Mouse (Mus musculus) layer of hippocampus, postnatal 10 days (tissue): ENCODE data around the gene Pgrmc2. TPM values are rescaled to one million over a fixed set of nuclear protein-coding genes. Genes with fewer than 3 reads are reported as not detected.

Experiments used
- total RNA-seq, 2 experiments: library from RNA; stranded (reverse); gene quantifications; 2 replicates each; pipeline ENCODE4 v1.2.3; 2021

The Pgrmc2 gene
- total RNA-seq, 2 experiments from 2014 or later: 47.7 to 52.7 TPM

Other genes starting within 250 kb of the Pgrmc2 start
- gene Mfsd8, start 236.2 kb downstream of the Pgrmc2 start, total RNA-seq: 10 to 100 TPM; 18.8 to 20.7 TPM
- 10 to 100 TPM; 10.0 to 14.5 TPM for gene Abhd18, start 236.1 kb downstream of the Pgrmc2 start, total RNA-seq
- gene 1700034I23Rik, start 180.5 kb downstream of the Pgrmc2 start, total RNA-seq: under 1 TPM; 0.25 to 0.31 TPM
- gene Larp1b, start 133.2 kb downstream of the Pgrmc2 start, total RNA-seq: 10 to 100 TPM; 21.8 to 22.3 TPM